Mouse (Mus musculus) frontal cortex, adult 2 months (tissue): ENCODE data around the gene Srrm4. TPM values are rescaled to one million over a fixed set of nuclear protein-coding genes. Genes with fewer than 3 reads are reported as not detected.

ENCODE experiments used
- DNase-seq, 2 experiments: peaks; one replicate each; pipeline ENCODE4 v3.0.0; 2022; ENCODE audit warnings: low spot score in 1 of 2; ENCODE audit errors: extremely low spot score in 1 of 2
- polyA plus RNA-seq: library from polyadenylated mRNA; depleted of rRNA; stranded (reverse); fragments of >200 nt; gene quantifications from 2 replicates; pipeline ENCODE4 v1.2.3, GENCODE M21; 2012

Gene Srrm4
- polyA plus RNA-seq, 1 experiment, result 28.6 TPM

DNA sequence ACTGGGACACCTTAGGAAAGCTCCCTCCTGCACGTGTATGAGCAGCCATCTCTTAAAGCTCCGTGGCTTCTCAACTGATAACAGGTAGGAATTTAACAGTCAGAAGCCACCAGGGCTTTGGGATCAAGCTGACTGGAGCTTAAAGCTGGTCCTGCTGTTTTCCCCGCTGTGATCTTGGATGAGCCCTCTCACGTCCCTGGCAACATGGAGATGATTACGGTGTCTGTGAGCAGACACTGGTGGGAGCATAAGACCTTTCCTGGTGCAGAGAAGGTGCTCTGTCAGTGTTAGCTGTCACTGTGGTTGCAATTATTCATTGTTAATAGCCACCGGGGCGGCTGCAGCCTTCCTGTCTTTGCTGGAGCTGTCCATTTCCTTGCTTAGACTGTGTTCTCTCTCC lies 97.2 kb downstream of the Srrm4 start:
- DNase-seq, result no peak

DNA sequence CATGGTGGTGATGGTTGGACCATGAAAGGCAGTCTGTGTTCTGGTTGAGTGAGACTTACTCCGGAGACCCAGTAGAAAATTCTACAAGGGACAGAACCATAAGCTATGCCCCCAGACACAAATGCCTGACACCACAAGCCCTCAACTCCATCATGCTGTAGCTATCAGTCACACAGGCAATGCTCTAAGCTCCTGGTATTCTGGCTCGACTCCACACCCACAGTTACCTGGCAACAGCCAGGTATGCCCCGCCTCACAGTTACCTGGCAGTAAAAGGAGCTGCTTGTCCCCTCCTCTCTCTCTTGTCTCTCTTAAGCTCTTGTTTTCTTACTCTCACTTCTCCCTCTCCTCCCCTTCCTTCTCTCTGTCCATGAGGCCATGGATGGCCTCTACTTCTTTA lies 98.9 kb downstream of the Srrm4 start:
- DNase-seq, result no peak

DNA sequence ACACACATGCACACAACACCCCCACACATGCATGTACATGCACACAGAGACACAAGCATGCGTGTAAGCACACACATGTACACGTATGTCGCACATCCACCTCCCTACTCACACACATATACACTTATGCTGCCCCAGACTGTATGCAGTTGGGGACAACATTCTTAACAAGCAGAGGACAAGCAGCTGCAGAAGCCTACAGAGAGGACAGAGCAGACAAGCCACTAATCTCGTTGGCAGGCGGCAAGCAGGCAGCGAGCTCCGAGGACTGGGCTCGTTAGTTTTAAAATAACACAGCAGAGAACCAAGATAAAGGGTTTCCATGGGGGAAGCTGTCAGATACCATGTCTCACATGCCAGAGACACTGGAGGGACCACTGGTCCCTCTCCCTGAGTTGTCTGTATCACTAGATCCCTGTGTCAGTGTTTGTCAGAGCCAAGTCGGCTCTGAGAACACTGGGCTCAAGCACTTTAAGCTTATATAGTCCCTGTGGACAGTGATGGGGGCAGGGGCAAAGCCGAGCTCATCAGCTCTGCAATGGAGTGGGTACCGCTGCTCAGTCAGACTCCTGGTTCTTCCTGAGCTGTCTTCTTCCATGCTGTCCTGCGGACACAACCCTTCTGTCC lies 99.7 kb downstream of the Srrm4 start:
- no peak for DNase-seq

DNA sequence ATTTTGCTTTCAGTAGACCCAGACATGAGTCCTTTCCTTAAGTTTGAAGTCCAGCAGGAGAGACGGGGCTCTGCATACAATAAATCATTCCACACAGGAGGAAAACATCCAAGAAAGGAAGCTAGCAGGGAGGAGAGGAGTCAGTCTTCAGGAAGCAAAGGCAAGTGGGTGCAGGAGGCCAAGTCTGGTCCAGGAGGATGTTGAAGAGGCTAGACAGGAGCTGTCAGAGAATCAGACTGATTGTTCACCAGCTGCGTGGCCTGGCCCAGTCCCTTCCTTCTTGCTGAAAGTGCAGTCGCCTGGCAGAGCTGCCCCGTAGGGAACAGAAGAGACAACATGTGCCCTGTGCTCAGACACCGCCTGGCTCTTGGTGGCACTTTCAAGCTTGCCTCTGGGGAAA lies 100.8 kb downstream of the Srrm4 start:
- no peak for DNase-seq

DNA sequence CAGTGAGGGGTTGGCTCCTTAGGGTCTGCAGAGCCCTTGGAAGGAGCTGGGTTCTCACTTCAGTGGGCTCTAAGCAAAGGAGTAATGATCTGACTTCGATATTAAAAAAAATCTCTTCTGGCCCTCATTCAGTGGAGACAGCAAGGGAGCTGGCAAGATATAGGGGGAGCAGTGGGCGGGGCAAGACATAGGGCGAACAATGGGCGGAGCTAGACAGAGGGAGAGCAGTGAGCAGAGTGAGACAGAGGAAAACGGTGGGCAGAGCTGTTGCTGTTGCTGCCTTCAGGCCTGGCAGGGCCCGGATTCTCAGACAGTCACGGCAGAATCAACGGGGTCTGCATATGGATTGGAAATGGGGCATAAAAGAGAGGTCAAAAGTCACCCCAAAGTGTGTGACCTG lies 102.0 kb downstream of the Srrm4 start:
- DNase-seq, result no peak

DNA sequence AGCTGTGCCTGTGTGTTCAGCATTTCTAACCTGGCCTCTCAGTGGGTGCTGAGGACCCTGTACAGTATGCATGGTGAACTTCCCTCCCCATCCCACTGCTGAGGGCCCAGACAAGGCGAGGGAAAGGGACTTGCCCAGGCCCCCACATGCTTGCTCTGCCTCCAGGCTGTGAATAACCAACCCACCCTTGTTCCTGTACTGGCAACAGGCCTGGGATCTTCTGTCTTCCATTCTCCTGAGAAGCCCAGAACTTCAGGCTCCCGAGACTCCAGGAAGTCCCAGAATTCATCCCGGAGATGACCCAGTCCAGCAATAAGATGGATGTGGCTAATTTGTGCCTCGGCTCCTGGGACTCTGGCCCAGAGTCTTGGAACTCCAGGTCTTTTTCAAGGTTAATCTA lies 105.5 kb downstream of the Srrm4 start:
- no peak for DNase-seq

DNA sequence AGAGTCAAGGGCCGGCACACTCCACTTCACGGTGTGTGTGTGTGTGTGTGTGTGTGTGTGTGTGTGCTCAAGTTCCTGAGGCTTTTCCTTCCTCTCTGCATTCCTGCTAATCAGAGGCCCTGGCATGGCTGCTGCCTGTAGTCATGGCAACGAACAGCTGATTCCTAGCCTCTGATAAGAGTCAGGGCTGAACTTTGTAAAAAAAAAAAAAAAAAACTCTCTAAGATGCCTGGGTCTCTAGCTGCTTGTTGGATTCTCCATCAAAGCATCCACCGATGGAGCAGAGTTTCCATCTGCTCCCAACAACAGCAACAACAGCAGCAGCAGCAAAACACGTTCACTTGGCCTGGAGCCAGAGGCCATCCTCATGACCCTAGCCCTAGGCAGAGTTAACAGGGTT lies 106.5 kb downstream of the Srrm4 start:
- no peak for DNase-seq

DNA sequence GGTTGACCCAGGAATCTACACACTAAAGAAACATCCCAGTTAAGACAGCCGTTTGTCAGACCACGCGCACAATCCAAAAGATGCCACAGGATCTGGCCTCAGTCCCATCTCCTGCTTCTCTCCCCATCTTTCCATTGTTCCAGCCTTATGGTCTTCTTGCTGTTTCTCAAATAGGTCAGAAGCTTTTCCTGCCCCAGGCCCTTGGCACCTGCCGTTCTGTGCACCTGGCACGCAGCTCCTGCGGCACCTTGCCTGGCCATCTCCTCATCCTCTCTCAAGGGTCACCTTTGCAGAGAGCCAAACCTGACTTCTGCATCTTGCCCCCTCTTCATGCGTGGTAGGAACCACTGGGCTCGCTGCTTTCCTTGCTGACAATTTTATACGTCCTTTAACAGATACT lies 107.4 kb downstream of the Srrm4 start:
- no peak for DNase-seq

DNA sequence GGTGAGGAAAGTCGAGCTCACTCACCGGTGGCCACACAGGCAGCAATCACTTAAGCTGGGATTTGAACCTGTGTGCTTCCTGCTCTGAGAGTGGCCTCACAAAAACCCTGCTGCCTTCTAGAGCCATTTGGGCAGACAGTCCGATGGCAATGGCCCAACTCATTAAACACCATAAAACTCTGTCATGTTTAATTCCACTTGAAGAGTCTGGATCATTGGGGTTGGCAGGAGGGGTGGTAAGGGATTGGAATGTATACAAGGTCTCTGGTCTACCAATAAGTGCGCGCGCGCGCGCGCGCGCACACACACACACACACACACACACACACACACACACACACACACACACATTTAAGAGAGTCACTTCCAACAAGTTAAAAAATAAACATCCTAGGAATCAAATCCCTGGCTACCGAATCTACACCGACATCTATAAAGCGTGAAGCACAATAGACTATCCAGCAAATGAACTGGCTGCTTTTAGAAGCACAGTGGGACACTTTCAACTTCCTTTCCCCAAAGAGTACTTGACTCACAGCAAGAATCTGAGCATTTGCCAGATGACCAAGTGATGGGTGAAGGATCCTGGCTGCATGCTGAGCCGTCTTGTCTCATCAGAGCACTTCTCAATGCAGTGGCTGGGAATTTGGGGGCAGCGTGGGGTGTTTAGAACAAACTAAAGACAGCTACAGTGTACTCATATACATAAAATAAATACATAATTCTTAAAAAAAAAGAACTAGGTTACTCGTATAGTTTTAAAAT lies 112.8 kb downstream of the Srrm4 start:
- DNase-seq, result no peak

DNA sequence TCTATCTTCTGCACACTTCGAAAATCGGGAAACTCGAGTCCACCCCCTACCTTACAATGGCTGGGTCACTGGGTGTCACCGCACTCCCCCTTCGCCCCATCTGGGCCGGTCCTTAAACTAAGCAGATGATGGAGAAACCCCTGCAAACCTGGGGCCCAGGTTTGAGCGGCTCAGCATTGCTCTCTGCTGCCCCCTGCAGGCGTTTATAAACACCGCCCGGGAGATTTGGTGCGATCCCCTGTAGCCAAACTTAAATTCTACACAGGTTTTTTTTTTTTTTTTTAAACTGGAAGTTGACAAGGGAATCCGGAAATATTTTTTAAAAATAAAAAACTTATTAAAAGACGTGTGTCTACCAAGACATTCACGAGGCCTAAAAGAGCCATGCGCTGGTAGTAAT lies 115.6 kb downstream of the Srrm4 start:
- peak in 1 of 2 experiments; percentile 58 for DNase-seq

DNA sequence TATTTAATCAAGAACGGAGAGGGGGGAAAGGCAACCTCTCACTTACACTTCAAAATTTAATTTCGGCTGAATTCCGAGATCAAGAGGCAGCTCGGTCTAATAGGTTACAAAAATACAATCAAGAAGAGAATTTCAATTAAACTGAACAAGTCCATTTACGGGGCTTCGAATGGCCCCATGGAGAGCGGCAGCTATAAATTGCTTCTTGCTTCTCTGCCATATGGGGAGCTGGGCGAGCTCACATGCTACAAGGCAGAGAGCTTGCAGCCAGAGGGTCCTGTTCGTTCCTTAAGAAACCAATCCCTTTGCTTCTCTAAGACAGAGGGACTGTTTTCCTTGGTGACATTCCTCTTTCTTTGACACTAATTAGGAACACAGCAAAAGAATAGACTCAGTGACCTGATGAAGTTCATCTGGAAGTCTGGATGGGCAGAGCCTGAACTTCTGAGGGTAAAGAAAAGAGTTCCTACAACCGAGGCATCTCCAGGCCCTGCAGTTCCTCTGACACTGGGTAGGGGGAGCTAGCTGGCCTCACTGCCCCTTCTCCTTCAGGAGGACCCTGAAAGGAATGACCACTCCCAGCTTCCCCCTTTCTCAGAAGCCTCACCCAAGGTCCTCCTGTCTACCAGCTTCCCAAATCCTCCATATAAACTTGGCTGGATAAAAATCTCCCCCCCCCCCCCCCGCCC lies 130.1 kb downstream of the Srrm4 start:
- DNase-seq, result no peak

DNA sequence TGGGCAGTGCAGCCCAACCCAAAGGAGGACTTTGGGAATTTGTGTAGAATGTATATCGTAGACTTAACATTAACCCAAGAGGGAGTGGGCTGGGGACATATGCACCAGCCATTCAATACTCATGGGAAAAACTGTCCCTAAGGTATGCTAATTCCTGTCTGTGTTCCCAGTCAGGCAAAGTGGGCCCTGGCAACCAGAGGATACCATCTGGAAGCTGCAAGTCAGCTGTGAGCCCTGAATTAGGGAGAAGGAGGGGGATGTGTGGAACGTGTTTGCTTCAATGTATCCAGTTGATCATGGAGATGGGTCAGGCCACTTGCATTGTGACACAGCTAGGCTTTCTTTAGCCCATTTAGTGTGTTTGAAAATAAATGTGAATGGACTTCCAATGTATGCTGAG lies 131.6 kb downstream of the Srrm4 start:
- DNase-seq, result peak in 1 of 2 experiments; percentile 53

DNA sequence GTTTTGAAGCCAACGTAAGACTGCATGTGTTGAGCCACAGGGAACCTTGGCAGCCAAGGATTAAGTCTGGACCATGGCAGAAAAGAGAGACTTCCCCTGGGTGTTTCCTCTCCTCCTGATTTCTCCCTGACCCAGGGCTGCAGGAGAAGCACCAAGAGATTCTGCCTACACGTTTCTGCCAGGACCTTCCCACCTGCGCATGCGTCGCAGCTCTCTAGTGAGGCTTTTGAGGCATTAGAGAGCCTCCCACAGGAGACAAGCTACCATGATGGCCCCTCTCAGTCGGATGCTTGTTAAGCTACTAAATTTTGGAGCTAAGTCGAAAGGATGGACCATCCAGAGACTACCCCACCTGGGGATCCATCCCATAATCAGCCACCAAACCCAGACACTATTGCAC lies 133.8 kb downstream of the Srrm4 start:
- no peak for DNase-seq

DNA sequence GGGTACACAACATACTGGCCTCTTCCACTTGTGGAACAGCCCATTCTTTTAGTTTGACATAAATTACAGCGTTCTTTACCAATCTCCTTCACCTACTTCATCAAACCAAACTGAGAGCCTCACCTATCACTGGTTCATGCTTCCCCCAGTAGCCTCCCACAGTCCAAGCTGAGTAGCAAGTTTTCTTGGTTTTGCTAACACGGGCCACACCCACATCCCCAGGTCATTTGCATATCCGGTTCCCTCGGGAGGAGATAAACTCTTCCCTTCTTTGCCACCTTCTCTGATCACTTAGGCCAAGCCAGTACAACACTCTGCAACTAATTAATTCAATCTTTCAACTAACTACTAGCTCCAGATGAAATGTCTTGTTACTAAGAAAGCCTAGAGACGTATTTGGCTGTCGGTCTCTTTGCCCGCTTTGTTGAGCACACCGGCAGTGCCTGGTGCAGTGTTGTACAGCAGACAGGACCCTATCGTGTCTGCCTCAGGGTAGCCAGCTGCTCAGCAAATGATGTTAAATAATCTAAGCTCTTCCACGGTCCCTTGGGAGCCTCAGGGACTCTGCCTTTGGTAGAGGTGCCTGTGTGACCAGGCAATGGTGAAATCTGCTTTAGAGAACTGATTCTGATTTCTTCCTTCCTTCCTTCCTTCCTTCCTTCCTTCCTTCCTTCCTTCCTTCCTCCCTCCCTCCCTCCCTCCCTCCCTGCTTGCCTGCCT lies 134.7 kb downstream of the Srrm4 start:
- DNase-seq, result no peak

DNA sequence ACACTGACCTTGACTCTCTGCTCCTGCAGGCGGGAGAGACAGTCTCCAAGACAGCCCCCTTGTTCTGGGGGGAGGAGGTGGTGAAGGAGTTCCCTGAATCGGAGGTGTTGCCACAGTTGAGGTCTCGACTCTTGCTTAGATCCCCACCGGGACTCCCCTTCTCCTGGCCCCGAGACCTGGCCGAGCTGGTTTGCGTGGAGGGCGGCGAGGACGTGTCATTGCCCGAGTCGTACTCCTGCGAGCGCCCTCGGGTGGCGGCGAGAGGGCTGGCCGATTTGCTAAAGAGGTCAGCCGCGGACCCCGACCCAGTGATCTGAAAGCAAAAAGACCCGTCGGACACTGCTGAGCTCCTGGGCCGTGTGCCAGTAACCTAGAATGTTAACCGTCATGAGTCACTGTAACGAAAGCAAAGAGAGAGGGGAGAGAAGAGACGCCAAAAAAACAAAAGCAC lies 138.2 kb downstream of the Srrm4 start:
- DNase-seq, result peak in 1 of 2 experiments; percentile 52

DNA sequence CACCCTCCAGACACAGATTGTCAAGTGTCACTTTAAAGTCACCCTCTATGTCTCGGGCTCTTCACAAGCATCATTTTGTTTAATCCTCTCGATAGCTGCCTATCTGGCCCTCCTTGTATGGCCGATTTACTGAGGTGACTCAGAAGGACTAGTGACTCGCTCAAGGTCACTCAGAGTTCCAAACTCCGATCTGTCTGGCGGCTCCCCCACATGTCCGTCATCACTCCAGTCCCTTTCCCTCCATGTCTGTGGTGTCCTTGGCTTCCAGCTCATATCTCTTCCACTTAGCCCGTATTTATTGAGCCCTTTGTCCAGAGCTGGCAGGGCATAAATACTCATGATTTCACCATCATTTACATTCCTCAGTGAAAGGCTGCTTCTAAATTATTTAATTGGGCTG lies 140.7 kb downstream of the Srrm4 start:
- no peak for DNase-seq

DNA sequence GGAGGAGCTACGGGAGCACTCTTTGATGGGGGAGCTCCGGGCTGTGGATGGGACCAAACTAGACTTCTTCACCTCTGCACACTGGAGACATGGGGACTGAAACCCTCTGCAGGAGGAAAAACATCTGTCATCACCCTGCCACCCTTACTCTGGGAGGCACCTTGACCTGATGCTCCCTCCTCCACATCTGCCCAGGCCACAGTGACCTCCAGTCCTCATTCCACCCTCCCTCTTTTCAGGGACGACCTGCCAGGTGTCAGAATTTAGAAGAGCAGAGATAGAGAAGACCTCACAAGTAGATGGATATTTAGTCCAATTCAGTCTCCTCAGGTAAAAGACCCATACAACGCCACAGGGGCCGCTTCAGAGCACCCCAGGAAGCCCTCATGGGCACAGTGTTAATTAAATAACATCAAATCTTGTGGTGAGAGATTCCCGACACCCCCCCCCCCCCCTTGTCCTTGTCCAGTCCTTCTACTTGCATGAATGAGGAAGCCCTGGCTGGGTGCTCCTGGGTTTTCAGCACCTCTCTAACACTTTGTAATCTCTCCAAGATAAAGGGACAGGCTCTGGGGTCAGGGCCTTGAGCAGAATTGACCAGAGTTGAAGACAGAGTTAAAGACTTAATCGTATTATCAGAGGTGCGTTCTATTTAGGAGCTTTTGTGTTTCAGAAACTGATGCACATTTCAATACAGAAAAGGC lies 141.9 kb downstream of the Srrm4 start:
- no peak for DNase-seq

DNA sequence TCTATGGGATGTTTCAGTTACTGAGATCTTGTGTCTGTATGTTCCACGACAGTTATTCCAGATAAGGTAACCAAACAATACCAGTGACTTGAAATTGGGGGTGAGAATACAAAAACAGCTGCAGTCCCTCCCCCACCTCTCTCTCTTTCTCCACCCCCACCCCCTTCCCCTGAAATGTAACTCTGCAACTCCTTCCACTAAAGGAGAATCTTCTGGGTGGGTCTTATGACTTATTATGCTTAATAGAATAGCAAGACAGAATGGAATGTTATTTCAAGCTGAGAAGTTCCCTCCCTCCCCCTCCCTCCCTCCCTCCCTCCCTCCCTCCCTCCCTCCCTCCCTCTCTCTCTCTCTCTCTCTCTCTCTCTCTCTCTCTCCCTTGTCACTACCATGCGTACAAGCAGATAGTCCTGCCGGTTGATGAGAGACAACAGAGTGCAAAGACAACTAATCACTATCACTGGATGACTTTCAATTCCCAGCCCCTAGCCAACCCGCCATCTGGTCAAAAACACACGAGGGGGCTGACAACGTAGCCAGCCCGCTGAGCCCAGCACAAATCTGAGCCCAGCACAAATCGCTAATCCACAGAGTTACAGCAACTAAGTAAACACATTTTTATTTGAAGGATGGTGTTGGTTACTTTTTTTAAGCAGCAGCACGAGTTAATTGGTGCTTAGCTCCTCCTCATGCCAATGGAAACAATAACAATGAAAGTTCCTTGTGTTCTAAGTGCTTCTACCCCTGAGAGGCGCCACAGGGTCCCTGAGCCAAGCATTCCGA lies 143.0 kb downstream of the Srrm4 start:
- DNase-seq, result no peak

DNA sequence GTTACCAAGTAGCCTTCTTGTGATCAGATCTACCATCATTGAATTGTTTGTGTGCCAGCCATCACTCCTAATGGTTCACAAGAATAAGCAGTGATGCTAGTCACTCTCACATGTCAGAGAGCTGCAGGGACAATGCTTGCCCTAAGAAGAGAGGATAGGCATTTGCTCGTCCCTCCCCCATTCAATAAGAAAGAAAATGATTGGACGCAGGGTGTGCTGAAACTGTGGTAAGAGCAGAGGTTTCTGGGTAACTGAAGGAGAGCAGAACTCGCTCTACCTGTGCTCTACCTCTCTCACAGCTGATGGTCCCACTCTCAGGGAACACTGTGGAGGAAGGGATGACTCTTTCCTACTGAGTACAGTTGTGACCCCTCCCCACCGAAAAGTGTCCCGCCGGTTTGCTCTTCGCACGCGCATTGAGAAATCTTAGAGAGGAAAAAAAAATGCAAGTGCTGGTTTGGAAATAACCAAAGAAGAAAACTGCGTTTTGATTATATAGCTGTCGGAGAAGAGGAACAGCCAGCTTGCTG lies 143.7 kb downstream of the Srrm4 start:
- no peak for DNase-seq
